Mouse (Mus musculus) liver, embryonic 15.5 days (tissue): ENCODE measurements around the gene Olfr1225. TPM values are rescaled to one million over a fixed set of nuclear protein-coding genes. Genes with fewer than 3 reads are reported as not detected.
"Not testable (repeated sequence)": the region's sequence is repeated elsewhere in the genome, so short reads cannot be mapped to it uniquely, and the experiment has no call there.

Source experiments
- ATAC-seq: fragments of 200-750 bp; cut with Nextera tagmentation; 2 replicates; pipeline ENCODE4 v1.8.0; 2017; ENCODE audit warnings: moderate number of reproducible peaks, mild to moderate bottlenecking, moderate library complexity; ENCODE audit not compliant: insufficient read depth
- H3K27ac ChIP-seq: fragments of 300-500 bp; sonication (generic); replicated peaks from 2 replicates; pipeline ENCODE4 v1.5.1; 2015; ENCODE audit warnings: mild to moderate bottlenecking, inconsistent platforms
- H3K27me3 ChIP-seq: fragments of 300-500 bp; sonication (generic); 2 replicates; pipeline ENCODE4 v1.6.1; 2015; ENCODE audit warnings: mild to moderate bottlenecking, inconsistent platforms
- H3K36me3 ChIP-seq: fragments of 300-500 bp; sonication (generic); replicated peaks from 2 replicates; pipeline ENCODE4 v1.6.1; 2015; ENCODE audit warnings: moderate library complexity, mild to moderate bottlenecking, inconsistent platforms
- H3K4me1 ChIP-seq: fragments of 300-500 bp; sonication (generic); replicated peaks from 2 replicates; pipeline ENCODE4 v1.6.1; 2015; ENCODE audit warnings: inconsistent platforms
- H3K4me2 ChIP-seq: fragments of 300-500 bp; sonication (generic); 2 replicates; pipeline ENCODE4 v1.6.1; 2015; ENCODE audit warnings: moderate library complexity, mild to moderate bottlenecking, inconsistent platforms
- H3K4me3 ChIP-seq: fragments of 300-500 bp; sonication (generic); replicated peaks from 2 replicates; pipeline ENCODE4 v1.5.1; 2015; ENCODE audit warnings: mild to moderate bottlenecking, inconsistent platforms
- H3K9ac ChIP-seq: fragments of 300-500 bp; sonication (generic); 2 replicates; pipeline ENCODE4 v1.6.1; 2015; ENCODE audit warnings: moderate library complexity, mild to moderate bottlenecking, inconsistent platforms
- H3K9me3 ChIP-seq: fragments of 300-500 bp; sonication (generic); replicated peaks from 2 replicates; pipeline ENCODE4 v1.6.1; 2016; ENCODE audit warnings: inconsistent platforms
- WGBS: fragments of 180-500 bp; shearing (Covaris S2); methylation state at CpG from one replicate; pipeline ENCODE4 v1.1.7; 2015; ENCODE audit warnings: mixed read lengths; ENCODE audit not compliant: insufficient replicate concordance; 5-methylcytosine and 5-hydroxymethylcytosine counted together
- polyA plus RNA-seq: library from polyadenylated mRNA; unstranded; fragments of >200 nt; fragmentation: Nextera tagmentation; extraction: Ambion mirVana; gene quantifications from 2 replicates; pipeline ENCODE4 v1.2.1, GENCODE M21; 2015

Gene Olfr1225
- not detected in 2 replicates for polyA plus RNA-seq

- Histone ChIP-seq H3K4me2 (no peak within 1 kb of the TSS), H3K4me1 (no peaks in the 10 kb centered on the region), H3K9me3 (no peaks in the 10 kb centered on the region), H3K9ac (no peak within 1 kb of the TSS), H3K4me3 (no peak within 1 kb of the TSS), H3K27ac (no peak within 1 kb of the TSS), H3K27me3 (no peaks in the 10 kb centered on the region), H3K36me3 (no peaks in the 10 kb centered on the region)
- WGBS: 76% methylated on average over 1 of the region's 1 CpGs
- ATAC-seq: no peak
Measured at GRCm38 (mm10) chr2:89174569-89174968, at the start of gene Olfr1225. Gene Olfr1225 (minus strand): TSS chr2:89174669.

GRCm38 (mm10) chr2:89199948-89200347 lies 25.5 kb upstream of the Olfr1225 start, which contains the start of gene Olfr1226:
Gene Olfr1226 (minus strand): TSS chr2:89200048.
- Histone ChIP-seq H3K27me3 (no peaks in the 10 kb centered on the region), H3K4me2 (no peak within 1 kb of the TSS), H3K4me3 (no peak within 1 kb of the TSS), H3K27ac (no peak within 1 kb of the TSS), H3K9ac (no peak within 1 kb of the TSS), H3K36me3 (no peaks in the 10 kb centered on the region), H3K9me3 (no peaks in the 10 kb centered on the region), H3K4me1 (no peaks in the 10 kb centered on the region)
- WGBS: 35% methylated on average over 2 of the region's 2 CpGs
- ATAC-seq: no peak

GRCm38 (mm10) chr2:89196325-89196982 lies 22.0 kb upstream of the Olfr1225 start:
- no peaks in the 10 kb centered on the region for H3K36me3 ChIP-seq
- 19% methylated on average over 3 of the region's 3 CpGs for WGBS
- no peak overlapping the region for H3K4me2 ChIP-seq
- H3K9ac ChIP-seq: no peak overlapping the region
- H3K4me3 ChIP-seq: no peak overlapping the region
- no peaks in the 10 kb centered on the region for H3K9me3 ChIP-seq
- no peak overlapping the region for H3K27ac ChIP-seq
- H3K27me3 ChIP-seq: no peaks in the 10 kb centered on the region
- no peak for ATAC-seq
- H3K4me1 ChIP-seq: no peaks in the 10 kb centered on the region

GRCm38 (mm10) chr2:89164711-89165110 lies 9.8 kb downstream of the Olfr1225 start:
- not testable (repeated sequence) for H3K27me3 ChIP-seq, H3K9me3 ChIP-seq, H3K4me2 ChIP-seq, H3K9ac ChIP-seq, ATAC-seq, H3K36me3 ChIP-seq, H3K4me3 ChIP-seq, H3K4me1 ChIP-seq, H3K27ac ChIP-seq
- WGBS: 59% methylated on average over 4 of the region's 4 CpGs

GRCm38 (mm10) chr2:89163991-89164390 lies 10.5 kb downstream of the Olfr1225 start, which contains the start of gene Olfr1224-ps1:
Gene Olfr1224-ps1 (minus strand): TSS chr2:89164091.
- H3K9me3 ChIP-seq, ATAC-seq, H3K4me2 ChIP-seq, H3K4me3 ChIP-seq, H3K27me3 ChIP-seq, H3K4me1 ChIP-seq, H3K27ac ChIP-seq, H3K9ac ChIP-seq, H3K36me3 ChIP-seq: not testable (repeated sequence)
- WGBS: 71% methylated on average over 8 of the region's 8 CpGs

GRCm38 (mm10) chr2:89151460-89151859 lies 23.0 kb downstream of the Olfr1225 start, which contains the start of gene Olfr1223:
Gene Olfr1223 (minus strand): TSS chr2:89151560.
- H3K36me3 ChIP-seq: no peaks in the 10 kb centered on the region
- H3K4me1 ChIP-seq: no peaks in the 10 kb centered on the region
- H3K9me3 ChIP-seq: no peaks in the 10 kb centered on the region
- H3K27me3 ChIP-seq: no peaks in the 10 kb centered on the region
- no peak within 1 kb of the TSS for H3K9ac ChIP-seq
- H3K4me3 ChIP-seq: no peak within 1 kb of the TSS
- no peak within 1 kb of the TSS for H3K4me2 ChIP-seq
- WGBS: 30% methylated on average over 1 of the region's 1 CpGs
- H3K27ac ChIP-seq: no peak within 1 kb of the TSS
- no peak for ATAC-seq

GRCm38 (mm10) chr2:89132954-89133353 lies 41.5 kb downstream of the Olfr1225 start, which contains the start of gene Olfr1222:
Gene Olfr1222 (minus strand): TSS chr2:89133054.
- H3K4me3 ChIP-seq: no peak within 1 kb of the TSS
- H3K4me2 ChIP-seq: no peak within 1 kb of the TSS
- H3K9me3 ChIP-seq: no peaks in the 10 kb centered on the region
- no peak within 1 kb of the TSS for H3K27ac ChIP-seq
- no peaks in the 10 kb centered on the region for H3K4me1 ChIP-seq
- H3K36me3 ChIP-seq: no peaks in the 10 kb centered on the region
- H3K9ac ChIP-seq: no peak within 1 kb of the TSS
- 50% methylated on average over 3 of the region's 3 CpGs for WGBS
- H3K27me3 ChIP-seq: no peaks in the 10 kb centered on the region
- no peak for ATAC-seq

Other genes starting within 250 kb of the Olfr1225 start
- gene Olfr1211, start 236.6 kb downstream of the Olfr1225 start, polyA plus RNA-seq: not detected in 2 replicates
- gene Olfr1212, start 220.7 kb downstream of the Olfr1225 start, polyA plus RNA-seq: not detected in 2 replicates
- gene Gm13762, start 194.4 kb downstream of the Olfr1225 start, polyA plus RNA-seq: not detected in 2 replicates
- not detected in 2 replicates for gene Olfr1214, start 182.0 kb downstream of the Olfr1225 start, polyA plus RNA-seq
- not detected in 2 replicates for gene Olfr1215, start 167.7 kb downstream of the Olfr1225 start, polyA plus RNA-seq
- gene Olfr1216, start 156.3 kb downstream of the Olfr1225 start, polyA plus RNA-seq: not detected in 2 replicates
- gene Olfr1217, start 142.6 kb downstream of the Olfr1225 start, polyA plus RNA-seq: not detected in 2 replicates
- gene Olfr1218, start 113.5 kb downstream of the Olfr1225 start, polyA plus RNA-seq: not detected in 2 replicates
- gene Olfr1219, start 91.2 kb downstream of the Olfr1225 start, polyA plus RNA-seq: not detected in 2 replicates
- not detected in 2 replicates for gene Olfr1220, start 67.8 kb downstream of the Olfr1225 start, polyA plus RNA-seq
- gene Olfr1221, start 57.4 kb downstream of the Olfr1225 start, polyA plus RNA-seq: not detected in 2 replicates
- gene Olfr1222, start 41.6 kb downstream of the Olfr1225 start, polyA plus RNA-seq: not detected in 2 replicates
- not detected in 2 replicates for gene Olfr1223, start 23.1 kb downstream of the Olfr1225 start, polyA plus RNA-seq
- not detected in 2 replicates for gene Olfr1224-ps1, start 10.6 kb downstream of the Olfr1225 start, polyA plus RNA-seq
- not detected in 2 replicates for gene Olfr1226, start 25.4 kb upstream of the Olfr1225 start, polyA plus RNA-seq
- not detected in 2 replicates for gene Olfr1228, start 79.4 kb upstream of the Olfr1225 start, polyA plus RNA-seq
- not detected in 2 replicates for gene Olfr1229, start 113.3 kb upstream of the Olfr1225 start, polyA plus RNA-seq
- gene Olfr1230, start 122.6 kb upstream of the Olfr1225 start, polyA plus RNA-seq: not detected in 2 replicates
- not detected in 2 replicates for gene Olfr1231, start 132.4 kb upstream of the Olfr1225 start, polyA plus RNA-seq
- gene Olfr1232, start 155.0 kb upstream of the Olfr1225 start, polyA plus RNA-seq: not detected in 2 replicates
- gene Olfr1233, start 167.7 kb upstream of the Olfr1225 start, polyA plus RNA-seq: not detected in 2 replicates
- gene Olfr1234, start 190.2 kb upstream of the Olfr1225 start, polyA plus RNA-seq: not detected in 2 replicates
- gene Olfr1238, start 235.0 kb upstream of the Olfr1225 start, polyA plus RNA-seq: not detected in 2 replicates
- not detected in 2 replicates for gene Olfr1239, start 245.7 kb upstream of the Olfr1225 start, polyA plus RNA-seq